Mouse (Mus musculus) neutrophil, adult 65 days (primary cell): ENCODE results near the gene Stard9. TPM values are rescaled to one million over a fixed set of nuclear protein-coding genes. Genes with fewer than 3 reads are reported as not detected.

Source experiments
- total RNA-seq: library from RNA; stranded (reverse); gene quantifications from 2 replicates; pipeline ENCODE4 v1.2.4, GENCODE M21; 2023

Gene Stard9
- 8.9 and 11.3 TPM in 2 replicates for total RNA-seq

GRCm38 (mm10) chr2:120628886-120629735 is at the start of gene Stard9:
TSS of gene Stard9 (plus strand) at chr2:120629121.

GRCm38 (mm10) chr2:120608830-120609723 is 19.8 kb upstream of the Stard9 start, which contains the start of the genes Haus2 and Lrrc57:
TSS of gene Haus2 (plus strand) at chr2:120609383.
TSS of gene Lrrc57 (minus strand) at chr2:120609520.

Other genes with a start within 250 kb of the Stard9 start
- 14.4 and 19.1 TPM in 2 replicates for gene Ganc, start 225.2 kb upstream of the Stard9 start, total RNA-seq
- gene Tmem87a, start 225.0 kb upstream of the Stard9 start, total RNA-seq = 25.4 and 31.8 TPM in 2 replicates
- 0.27 and 0.82 TPM in 2 replicates for gene Capn3, start 173.1 kb upstream of the Stard9 start, total RNA-seq
- gene Zfp106, start 65.3 kb upstream of the Stard9 start, total RNA-seq = 82.1 and 86.6 TPM in 2 replicates
- gene Snap23, start 61.5 kb upstream of the Stard9 start, total RNA-seq = 164 and 167 TPM in 2 replicates
- 19.0 and 21.2 TPM in 2 replicates for gene Haus2, start 19.7 kb upstream of the Stard9 start, total RNA-seq
- gene Lrrc57, start 19.6 kb upstream of the Stard9 start, total RNA-seq = 28.4 and 28.8 TPM in 2 replicates
- 14.9 and 23.1 TPM in 2 replicates for gene Cdan1, start 221.0 kb downstream of the Stard9 start, total RNA-seq
- gene Ttbk2, start 221.5 kb downstream of the Stard9 start, total RNA-seq = 4.1 and 7.5 TPM in 2 replicates